Mouse (Mus musculus) intestine, embryonic 16.5 days (tissue): ENCODE measurements around the gene B3galt5. TPM values are rescaled to one million over a fixed set of nuclear protein-coding genes. Genes with fewer than 3 reads are reported as not detected.
A peak's percentile ranks its signal among the peaks of the same experiment; 100 is the strongest.
"Not testable (repeated sequence)": the region's sequence is repeated elsewhere in the genome, so short reads cannot be mapped to it uniquely, and the experiment has no call there.

Source experiments
- ATAC-seq: fragments of 200-750 bp; cut with Nextera tagmentation; 2 replicates; pipeline ENCODE4 v1.8.0; 2017; ENCODE audit warnings: moderate TSS enrichment, moderate library complexity
- H3K27ac ChIP-seq: fragments of 300-500 bp; sonication (generic); 2 replicates; pipeline ENCODE4 v1.5.1; 2014; ENCODE audit warnings: mild to moderate bottlenecking, low read length
- H3K27me3 ChIP-seq: fragments of 300-500 bp; sonication (generic); replicated peaks from 2 replicates; pipeline ENCODE4 v1.6.1; 2014; ENCODE audit warnings: low read length, control low read depth, mixed read lengths; ENCODE audit not compliant: control insufficient read depth, insufficient read depth
- H3K36me3 ChIP-seq: fragments of 300-500 bp; sonication (generic); 2 replicates; pipeline ENCODE4 v1.6.1; 2014; ENCODE audit warnings: low read length, control low read depth; ENCODE audit not compliant: control insufficient read depth, insufficient read depth
- H3K4me1 ChIP-seq: fragments of 300-500 bp; sonication (generic); 2 replicates; pipeline ENCODE4 v1.6.1; 2014; ENCODE audit warnings: low read length, control low read depth, mixed read lengths; ENCODE audit not compliant: control insufficient read depth, insufficient read depth
- H3K4me2 ChIP-seq: fragments of 300-500 bp; sonication (generic); 2 replicates; pipeline ENCODE4 v1.6.1; 2014; ENCODE audit warnings: low read depth, low read length, control low read depth
- H3K4me3 ChIP-seq: fragments of 300-500 bp; sonication (generic); 2 replicates; pipeline ENCODE4 v1.5.1; 2014; ENCODE audit warnings: mild to moderate bottlenecking, low read length
- H3K9ac ChIP-seq: fragments of 300-500 bp; sonication (generic); 2 replicates; pipeline ENCODE4 v1.6.1; 2014; ENCODE audit warnings: low read depth, low read length
- H3K9me3 ChIP-seq: fragments of 300-500 bp; sonication (generic); 2 replicates; pipeline ENCODE4 v1.6.1; 2016; ENCODE audit warnings: low read length, control low read depth; ENCODE audit not compliant: control insufficient read depth
- WGBS: fragments of 180-500 bp; shearing (Covaris S2); extraction: QIAGEN DNeasy Blood & Tissue Kit; methylation state at CpG from one replicate; pipeline ENCODE4 v1.1.7; 2014; 5-methylcytosine and 5-hydroxymethylcytosine counted together
- polyA plus RNA-seq: library from polyadenylated mRNA; unstranded; fragments of >200 nt; fragmentation: Nextera tagmentation; extraction: Ambion mirVana; gene quantifications from 2 replicates; pipeline ENCODE4 v1.2.1, GENCODE M21; 2015

Gene B3galt5
- polyA plus RNA-seq, 1 experiment from 2014 or later = 2.1 TPM

DNA sequence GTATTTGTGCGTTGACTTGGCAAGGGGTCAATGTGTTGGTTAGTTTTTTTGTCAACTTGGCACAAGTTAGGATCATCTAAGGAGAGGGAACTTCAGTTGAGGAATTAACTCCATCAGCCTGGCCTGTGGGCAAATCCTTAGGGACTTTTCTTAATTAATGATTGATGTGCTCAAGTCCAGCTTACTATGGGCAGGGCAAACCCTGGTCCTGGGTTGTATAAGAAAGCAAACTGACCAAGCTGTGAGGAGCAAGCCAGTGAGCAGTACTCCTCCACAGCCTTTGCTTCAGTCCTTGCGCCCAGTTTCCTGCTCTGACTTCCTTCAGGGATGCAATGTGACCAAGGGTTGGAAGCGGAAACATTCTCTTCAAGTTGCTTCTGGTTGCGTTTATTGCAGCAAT is 87.6 kb downstream of the B3galt5 start:
- H3K4me3 ChIP-seq = no peak overlapping the region
- no peak overlapping the region for H3K9ac ChIP-seq

GRCm38 (mm10) chr16:96326110-96326999 is 90.8 kb downstream of the B3galt5 start:
- Histone ChIP-seq H3K9ac (no peak overlapping the region), H3K4me1 (peaks cover 7% of the 10 kb centered on the region; the same call in 1 of the 2 replicates), H3K36me3 (no peaks in the 10 kb centered on the region), H3K9me3 (no peaks in the 10 kb centered on the region), H3K4me3 (no peak overlapping the region), H3K4me2 (no peak overlapping the region), H3K27me3 (no peaks in the 10 kb centered on the region), H3K27ac (no peak overlapping the region)
- 44% methylated on average over 10 of the region's 10 CpGs for WGBS
- ATAC-seq = no peak

More for the DNA sequence above, 87.6 kb downstream of the B3galt5 start:
- no peaks in the 10 kb centered on the region for H3K9me3 ChIP-seq
- no peak for ATAC-seq
- H3K27ac ChIP-seq = no peak overlapping the region
- 88% methylated on average over 4 of the region's 4 CpGs for WGBS
- no peaks in the 10 kb centered on the region for H3K36me3 ChIP-seq
- H3K4me1 ChIP-seq = peaks cover 7% of the 10 kb centered on the region; the same call in 1 of the 2 replicates
- no peak overlapping the region for H3K4me2 ChIP-seq
- no peaks in the 10 kb centered on the region for H3K27me3 ChIP-seq

DNA sequence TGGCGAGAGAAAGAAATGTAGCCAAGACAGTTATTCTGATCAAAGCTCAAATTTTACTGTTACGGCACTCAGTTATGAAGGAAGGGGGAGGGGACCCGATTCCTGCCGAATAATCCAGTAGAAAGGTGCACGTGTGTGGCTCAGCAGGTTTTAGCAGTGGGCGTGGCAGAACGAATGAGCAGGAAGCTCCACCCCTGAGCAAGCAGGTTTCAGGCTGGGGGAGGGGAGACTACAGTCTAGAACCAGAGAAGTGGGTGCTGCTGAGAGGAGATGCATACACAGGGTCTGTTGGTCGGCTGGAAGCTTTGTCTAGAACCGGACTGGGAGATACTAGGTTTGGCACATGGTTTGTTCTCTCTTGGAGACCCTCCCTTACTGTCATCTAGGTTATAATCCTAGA is 91.7 kb downstream of the B3galt5 start:
- H3K9me3 ChIP-seq, H3K27me3 ChIP-seq, H3K27ac ChIP-seq, H3K36me3 ChIP-seq, H3K9ac ChIP-seq, H3K4me1 ChIP-seq, H3K4me3 ChIP-seq, H3K4me2 ChIP-seq: not testable (repeated sequence)
- ATAC-seq = peak; percentile 59
- 33% methylated on average over 9 of the region's 9 CpGs for WGBS

DNA sequence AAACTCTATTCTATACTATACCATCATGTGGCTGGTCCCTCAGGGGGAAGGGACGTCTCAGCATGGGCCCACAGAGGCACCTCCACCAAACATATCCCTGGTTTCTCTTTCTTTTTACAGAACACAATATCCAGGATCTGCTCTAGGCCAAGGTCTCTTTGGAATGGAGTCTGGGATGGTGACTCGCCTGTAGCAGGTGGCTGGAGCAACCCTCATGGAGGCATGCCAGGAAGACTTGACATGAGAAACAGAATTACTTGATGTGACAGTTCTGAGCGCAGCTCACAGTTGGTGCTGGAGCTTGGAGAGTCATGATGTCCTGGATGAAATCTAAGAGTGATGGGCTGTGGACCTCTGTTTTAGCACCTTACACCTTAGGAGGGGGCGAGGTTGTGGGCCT is 104.0 kb downstream of the B3galt5 start:
- no peak for ATAC-seq
- Histone ChIP-seq H3K36me3 (no peaks in the 10 kb centered on the region), H3K4me1 (no peaks in the 10 kb centered on the region), H3K4me3 (no peak overlapping the region), H3K27me3 (no peaks in the 10 kb centered on the region), H3K9ac (no peak overlapping the region), H3K27ac (no peak overlapping the region), H3K4me2 (no peak overlapping the region), H3K9me3 (no peaks in the 10 kb centered on the region)
- 86% methylated on average over 4 of the region's 4 CpGs for WGBS

- no peak overlapping the region for H3K9ac ChIP-seq
- H3K27me3 ChIP-seq = no peaks in the 10 kb centered on the region
- no peaks in the 10 kb centered on the region for H3K36me3 ChIP-seq
- no peak overlapping the region for H3K4me2 ChIP-seq
- H3K4me1 ChIP-seq = no peaks in the 10 kb centered on the region
- H3K9me3 ChIP-seq = no peaks in the 10 kb centered on the region
- ATAC-seq = no peak
- 11% methylated on average over 5 of the region's 5 CpGs for WGBS
- H3K27ac ChIP-seq = no peak overlapping the region
- H3K4me3 ChIP-seq = no peak overlapping the region
Measured at GRCm38 (mm10) chr16:96341269-96341668, 105.7 kb downstream of the B3galt5 start.

DNA sequence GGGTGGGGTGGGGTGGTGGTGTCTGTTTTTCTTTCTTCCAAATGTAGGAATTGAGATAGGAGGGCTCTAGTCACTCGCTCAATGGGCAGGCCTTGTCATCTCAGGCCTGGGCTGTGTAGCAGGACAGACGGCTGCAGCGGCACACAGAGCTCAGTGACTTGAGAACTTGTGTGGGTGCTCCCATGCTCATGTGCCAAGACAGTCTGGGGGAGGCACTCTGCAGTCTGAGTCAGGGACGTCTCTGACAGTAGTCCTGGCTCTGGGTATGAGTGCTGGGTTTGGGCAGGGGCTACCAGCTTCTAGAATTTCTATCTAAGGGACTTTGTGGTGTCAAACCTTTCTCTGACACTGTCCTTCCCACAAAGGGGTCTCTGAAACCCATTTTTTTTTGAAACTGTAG is 106.3 kb downstream of the B3galt5 start:
- Histone ChIP-seq H3K9me3 (no peaks in the 10 kb centered on the region), H3K36me3 (no peaks in the 10 kb centered on the region), H3K27ac (no peak overlapping the region), H3K4me2 (no peak overlapping the region), H3K27me3 (no peaks in the 10 kb centered on the region), H3K4me3 (no peak overlapping the region), H3K9ac (no peak overlapping the region), H3K4me1 (no peaks in the 10 kb centered on the region)
- ATAC-seq = no peak
- 86% methylated on average over 4 of the region's 4 CpGs for WGBS

DNA sequence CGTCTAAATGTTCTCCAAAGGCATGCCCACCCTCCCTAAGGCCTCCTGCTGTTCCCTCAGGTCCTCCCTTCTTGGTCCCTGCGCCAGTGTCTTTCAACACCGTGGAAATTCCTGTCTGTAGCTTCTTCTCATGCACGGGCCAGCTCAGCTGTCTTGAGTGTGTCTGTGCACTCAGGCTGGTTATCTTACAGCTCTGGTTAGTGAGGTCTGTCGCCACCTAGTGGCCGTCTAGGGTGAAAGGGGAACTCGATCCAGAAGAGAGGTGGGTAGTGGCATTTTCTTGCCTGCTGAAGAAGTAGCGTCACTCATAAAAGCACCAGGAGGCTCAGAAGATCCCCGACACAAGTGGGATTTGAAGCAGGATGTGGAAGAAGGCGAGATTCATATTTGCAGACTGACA is 109.5 kb downstream of the B3galt5 start:
- Histone ChIP-seq H3K9ac (no peak overlapping the region), H3K4me1 (peaks cover 6% of the 10 kb centered on the region; the same call in 1 of the 2 replicates), H3K27ac (no peak overlapping the region), H3K36me3 (no peaks in the 10 kb centered on the region), H3K4me3 (no peak overlapping the region), H3K9me3 (no peaks in the 10 kb centered on the region), H3K4me2 (no peak overlapping the region), H3K27me3 (no peaks in the 10 kb centered on the region)
- WGBS = 8% methylated on average over 10 of the region's 10 CpGs
- peak; percentile 78 for ATAC-seq

DNA sequence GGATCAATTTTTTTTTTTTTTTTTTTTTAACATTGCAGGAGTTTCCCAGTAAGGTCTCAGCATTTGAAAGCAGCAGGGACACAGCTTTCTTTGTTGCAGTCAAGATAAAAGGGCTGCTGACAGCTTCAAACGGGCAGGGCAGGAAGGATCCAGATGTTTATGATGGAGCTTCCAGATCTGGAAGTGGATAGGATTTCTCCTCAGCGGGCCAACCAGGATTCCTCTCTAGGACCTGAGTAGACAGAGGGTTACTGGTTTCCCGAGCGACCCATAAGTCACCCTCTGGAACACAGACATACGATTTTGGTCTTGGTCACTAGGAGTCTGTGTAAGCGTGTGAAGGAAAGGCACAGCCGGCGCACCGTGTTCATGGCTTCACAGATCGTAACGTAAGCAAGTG is 112.5 kb downstream of the B3galt5 start:
- H3K27ac ChIP-seq = peak overlapping the region; percentile 23; the same call in 1 of the 2 replicates
- no peak overlapping the region for H3K4me3 ChIP-seq
- no peak for ATAC-seq
- no peaks in the 10 kb centered on the region for H3K36me3 ChIP-seq
- no peak overlapping the region for H3K4me2 ChIP-seq
- WGBS = 47% methylated on average over 11 of the region's 11 CpGs
- no peaks in the 10 kb centered on the region for H3K9me3 ChIP-seq
- peaks cover 6% of the 10 kb centered on the region; the same call in 1 of the 2 replicates for H3K4me1 ChIP-seq
- H3K9ac ChIP-seq = no peak overlapping the region
- no peaks in the 10 kb centered on the region for H3K27me3 ChIP-seq

- Histone ChIP-seq H3K9ac (no peak overlapping the region), H3K4me3 (no peak overlapping the region), H3K27ac (no peak overlapping the region), H3K36me3 (no peaks in the 10 kb centered on the region), H3K4me1 (peaks cover 6% of the 10 kb centered on the region; the same call in 1 of the 2 replicates), H3K9me3 (no peaks in the 10 kb centered on the region), H3K27me3 (no peaks in the 10 kb centered on the region), H3K4me2 (no peak overlapping the region)
- no peak for ATAC-seq
- 86% methylated on average over 5 of the region's 5 CpGs for WGBS
Measured at GRCm38 (mm10) chr16:96348766-96349165, 113.2 kb downstream of the B3galt5 start.
